ENCODE assay signal across 11 mouse cellular contexts in the genomic region with DNA sequence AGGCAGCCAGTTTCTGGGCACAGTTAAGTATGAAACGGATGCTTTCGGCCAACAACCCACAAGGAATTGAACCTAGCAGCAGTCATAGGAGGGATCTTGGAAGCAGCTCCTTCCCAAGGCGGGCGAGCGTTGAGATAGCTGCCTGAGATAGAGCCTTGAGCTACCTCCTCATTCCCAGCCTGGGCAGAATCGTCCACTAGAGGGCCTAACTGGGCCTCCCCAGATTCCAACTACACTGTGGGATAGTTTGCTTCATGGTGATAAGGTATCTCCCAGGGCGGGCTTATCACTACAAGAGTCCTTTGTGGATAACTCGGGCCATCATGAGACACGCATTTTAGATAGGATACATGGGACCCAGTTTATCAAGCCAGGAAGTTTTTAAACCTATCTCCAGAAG. TPM values are rescaled to one million over a fixed set of nuclear protein-coding genes. Genes with fewer than 3 reads are reported as not detected.
DNase-seq lines count a peak whose midpoint lies in the region; ATAC-seq and TF ChIP-seq lines count a peak whose summit lies in the region.
"Had no signal": no experiment of that assay in that cellular context is flagged by ENCODE, and none has a peak within 500 bp of the region (broad histone marks: within the 10 kb centered on the region; RNA-seq: fewer than 3 reads in every experiment).

No protein-coding gene starts in this region.

- no peak for DNase-seq in heart, postnatal 25 days (ENCODE audit: low spot score)
- DNase-seq in midbrain, postnatal 0 days (ENCODE audit: low spot score), result no peak
- DNase-seq in adrenal gland, postnatal 10 days, result peak; percentile 43
- DNase-seq in liver, result peak; percentile 12
- DNase-seq in gastrocnemius, adult 18-20 months (ENCODE audit: low spot score), result no peak
- DNase-seq in right cerebral cortex, postnatal 25 days, result no peak

- no peak overlapping the region for H3K4me3 ChIP-seq in heart, embryonic 13.5 days
- H3K4me3 ChIP-seq in midbrain, postnatal 0 days (ENCODE audit: low read depth, low read length), result no peak overlapping the region
- no peak overlapping the region for H3K4me3 ChIP-seq in midbrain, embryonic 15.5 days
- H3K4me3 ChIP-seq: erythroblast, embryonic 14.5 days; midbrain, embryonic 13.5 days had no signal

- intact Hi-C loops in heart, postnatal 25 days (cut with DNase I), result no loop called here

- H3K9ac ChIP-seq in heart, embryonic 13.5 days, result no peak overlapping the region
- no peak overlapping the region for H3K9ac ChIP-seq in midbrain, postnatal 0 days (replicated peaks; ENCODE audit: low read length, poor library complexity, severe bottlenecking)
- no peak overlapping the region for H3K9ac ChIP-seq in midbrain, embryonic 15.5 days
- H3K9ac ChIP-seq: midbrain, embryonic 13.5 days had no signal

- no peaks in the 10 kb centered on the region; the same call in 1 of the 2 replicates for H3K9me3 ChIP-seq in heart, embryonic 13.5 days
- H3K9me3 ChIP-seq in midbrain, postnatal 0 days (ENCODE audit: low read length), result no peaks in the 10 kb centered on the region
- H3K9me3 ChIP-seq in midbrain, embryonic 15.5 days, result no peaks in the 10 kb centered on the region
- H3K9me3 ChIP-seq: midbrain, embryonic 13.5 days had no signal

- 31% methylated on average over 9 of the region's 9 CpGs for WGBS in heart, embryonic 13.5 days
- 82% methylated on average over 9 of the region's 9 CpGs for WGBS in midbrain, postnatal 0 days
- 76% methylated on average over 9 of the region's 9 CpGs for WGBS in midbrain, embryonic 15.5 days

- no peaks in the 10 kb centered on the region for H3K27me3 ChIP-seq in heart, embryonic 13.5 days (replicated peaks)
- H3K27me3 ChIP-seq in midbrain, postnatal 0 days (ENCODE audit: insufficient read depth, low read length), result no peaks in the 10 kb centered on the region
- H3K27me3 ChIP-seq in midbrain, embryonic 15.5 days (replicated peaks), result no peaks in the 10 kb centered on the region
- H3K27me3 ChIP-seq: midbrain, embryonic 13.5 days had no signal

- 0 out of 2 replicates have a peak, but pooled peaks have one; percentile 20 for TF ChIP-seq CTCF in midbrain, postnatal 0 days (IDR thresholded peaks at IDR 0.05)

- no peak for ATAC-seq in heart, embryonic 13.5 days (ENCODE audit: extremely low read depth, insufficient number of reproducible peaks, low FRiP score, low TSS enrichment)
- no peak for ATAC-seq in midbrain, postnatal 0 days (ENCODE audit: low FRiP score)
- ATAC-seq in midbrain, embryonic 15.5 days (replicated peaks), result no peak
- ATAC-seq: hindbrain, embryonic 16.5 days; midbrain, embryonic 13.5 days had no signal

- peak overlapping the region; percentile 82 for H3K27ac ChIP-seq in heart, embryonic 13.5 days (replicated peaks)
- no peak overlapping the region for H3K27ac ChIP-seq in midbrain, postnatal 0 days (ENCODE audit: low read depth, low read length)
- no peak overlapping the region for H3K27ac ChIP-seq in midbrain, embryonic 15.5 days
- H3K27ac ChIP-seq: midbrain, embryonic 13.5 days had no signal

- H3K36me3 ChIP-seq in heart, embryonic 13.5 days, result no peaks in the 10 kb centered on the region
- no peaks in the 10 kb centered on the region for H3K36me3 ChIP-seq in midbrain, postnatal 0 days (ENCODE audit: insufficient read depth, low read length)
- no peaks in the 10 kb centered on the region for H3K36me3 ChIP-seq in midbrain, embryonic 15.5 days (replicated peaks)
- H3K36me3 ChIP-seq: midbrain, embryonic 13.5 days had no signal

- peaks cover 40% of the 10 kb centered on the region for H3K4me1 ChIP-seq in heart, embryonic 13.5 days
- no peaks in the 10 kb centered on the region for H3K4me1 ChIP-seq in midbrain, postnatal 0 days (ENCODE audit: insufficient read depth, low read length)
- H3K4me1 ChIP-seq in midbrain, embryonic 15.5 days, result no peaks in the 10 kb centered on the region

- H3K4me2 ChIP-seq in heart, embryonic 13.5 days, result peak overlapping the region; percentile 37; the same call in 1 of the 2 replicates
- no peak overlapping the region for H3K4me2 ChIP-seq in midbrain, postnatal 0 days (ENCODE audit: low read depth, low read length, poor library complexity, severe bottlenecking)
- H3K4me2 ChIP-seq in midbrain, embryonic 15.5 days, result no peak overlapping the region
- H3K4me2 ChIP-seq: midbrain, embryonic 13.5 days had no signal

RNA-seq across cellular contexts. Expression of a gene that starts 35.9 kb away (rescaled TPM):
- 73.2 and 74.7 TPM in 2 replicates for polyA plus RNA-seq in heart, embryonic 13.5 days (2015; fragmentation: Nextera tagmentation; extraction: Ambion mirVana)
- total RNA-seq in heart, postnatal 25 days (2021), result 100 to 1,000 TPM in 1 of 2 experiments, 10 to 100 TPM in 1; 96.3 to 101 TPM
- total RNA-seq in midbrain, postnatal 0 days (2014; rRNA removed), result 65.4 and 82.6 TPM in 2 replicates
- polyA plus RNA-seq in midbrain, postnatal 0 days (2015; fragmentation: Nextera tagmentation; extraction: Ambion mirVana), result 43.0 and 46.5 TPM in 2 replicates
- 57.5 and 58.2 TPM in 2 replicates for polyA plus RNA-seq in midbrain, embryonic 15.5 days (2015; fragmentation: Nextera tagmentation; extraction: Ambion mirVana)
- 10 to 100 TPM; 67.4 to 77.9 TPM for total RNA-seq in adrenal gland, postnatal 10 days (2021)
- total RNA-seq in gastrocnemius, adult 18-20 months (2021), result 100 to 1,000 TPM; 115 to 124 TPM

Comparison
In these comparisons a context has a peak if more than half of its experiments do, and no peak if none do; other contexts are left out.
1. DNase-seq: peak in adrenal gland, postnatal 10 days (single experiment) and liver (single experiment); none in heart, postnatal 25 days (single experiment), midbrain, postnatal 0 days (single experiment), gastrocnemius, adult 18-20 months (single experiment) and right cerebral cortex, postnatal 25 days (single experiment).